Mouse (Mus musculus) midbrain, embryonic 16.5 days (tissue): ENCODE results near the gene Trir. TPM values are rescaled to one million over a fixed set of nuclear protein-coding genes. Genes with fewer than 3 reads are reported as not detected.

Experiments used
- ATAC-seq: fragments of 200-750 bp; cut with Nextera tagmentation; 2 replicates; pipeline ENCODE4 v1.8.0; 2017; ENCODE audit warnings: moderate TSS enrichment
- H3K27ac ChIP-seq: fragments of 300-500 bp; sonication (generic); 2 replicates; pipeline ENCODE4 v1.5.1; 2014; ENCODE audit warnings: mild to moderate bottlenecking, low read length, mixed read lengths
- H3K27me3 ChIP-seq: fragments of 300-500 bp; sonication (generic); 2 replicates; pipeline ENCODE4 v1.6.1; 2014; ENCODE audit warnings: low read depth, low read length, mixed read lengths; ENCODE audit not compliant: control insufficient read depth, insufficient read depth
- H3K36me3 ChIP-seq: fragments of 300-500 bp; sonication (generic); 2 replicates; pipeline ENCODE4 v1.6.1; 2014; ENCODE audit warnings: mild to moderate bottlenecking, low read length, moderate library complexity, mixed read lengths; ENCODE audit not compliant: control insufficient read depth, insufficient read depth
- H3K4me1 ChIP-seq: fragments of 300-500 bp; sonication (generic); 2 replicates; pipeline ENCODE4 v1.6.1; 2014; ENCODE audit warnings: mild to moderate bottlenecking, low read length, mixed read lengths; ENCODE audit not compliant: control insufficient read depth, insufficient read depth
- H3K4me2 ChIP-seq: fragments of 300-500 bp; sonication (generic); 2 replicates; pipeline ENCODE4 v1.6.1; 2014; ENCODE audit warnings: mild to moderate bottlenecking, low read length, mixed read lengths
- H3K4me3 ChIP-seq: fragments of 300-500 bp; sonication (generic); 2 replicates; pipeline ENCODE4 v1.5.1; 2014; ENCODE audit warnings: low read depth, mild to moderate bottlenecking, low read length, moderate library complexity, mixed read lengths
- H3K9ac ChIP-seq: fragments of 300-500 bp; sonication (generic); 2 replicates; pipeline ENCODE4 v1.6.1; 2014; ENCODE audit warnings: low read depth, low read length, mixed read lengths
- H3K9me3 ChIP-seq: fragments of 300-500 bp; sonication (generic); replicated peaks from 2 replicates; pipeline ENCODE4 v1.6.1; 2014; ENCODE audit warnings: mild to moderate bottlenecking, low read length, mixed read lengths; ENCODE audit not compliant: control insufficient read depth, poor library complexity, severe bottlenecking
- WGBS: fragments of 180-500 bp; shearing (Covaris S2); extraction: QIAGEN DNeasy Blood & Tissue Kit; methylation state at CpG from one replicate; pipeline ENCODE4 v1.1.7; 2014; 5-methylcytosine and 5-hydroxymethylcytosine counted together
- polyA plus RNA-seq: library from polyadenylated mRNA; unstranded; fragments of >200 nt; fragmentation: Nextera tagmentation; extraction: Ambion mirVana; gene quantifications from 2 replicates; pipeline ENCODE4 v1.2.1, GENCODE M21; 2015

The Trir gene
- 114 and 120 TPM in 2 replicates for polyA plus RNA-seq

DNA sequence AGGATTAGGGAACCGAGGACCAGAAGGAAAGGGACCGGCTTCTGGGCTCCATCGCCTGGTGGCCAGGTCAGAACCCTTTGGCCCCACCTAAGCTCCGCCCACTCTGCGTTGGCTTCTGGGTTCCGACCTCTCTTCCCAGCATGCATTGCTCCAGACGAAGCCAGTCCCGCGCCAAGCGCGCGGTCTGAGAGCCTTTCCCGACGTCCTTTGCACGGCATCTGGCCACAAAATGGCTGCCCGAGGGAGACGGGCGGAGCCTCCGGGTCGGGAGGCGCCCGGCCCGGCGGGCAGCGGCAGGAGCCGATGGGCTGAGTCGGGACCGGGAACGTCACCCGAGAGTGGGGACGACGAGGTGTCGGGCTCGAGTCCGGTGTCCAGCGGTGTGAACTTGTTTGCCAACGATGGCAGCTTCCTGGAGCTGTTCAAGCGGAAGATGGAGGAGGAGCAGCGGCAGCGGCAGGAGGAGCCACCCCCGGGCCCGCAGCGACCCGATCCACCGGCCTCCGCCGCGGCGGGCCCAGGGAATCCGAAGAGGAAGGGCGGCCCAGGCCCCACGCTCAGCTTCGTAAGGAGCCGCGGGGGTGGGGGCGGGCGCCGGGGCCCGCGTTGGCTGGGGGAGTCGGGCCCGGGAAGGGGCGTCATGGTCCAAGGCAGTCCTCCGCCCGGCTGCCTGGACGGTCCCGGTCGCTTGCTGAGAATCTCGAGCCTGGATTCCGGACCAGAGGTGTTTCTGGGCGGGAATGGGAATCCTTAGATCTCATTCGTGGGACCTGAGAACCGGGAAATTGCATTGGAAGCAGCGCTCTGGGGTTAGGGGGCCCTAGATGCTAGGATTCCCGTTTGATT lies at the start of gene Trir:
Gene Trir (plus strand): TSS at position 154 of the 846 bp plus-strand sequence.
- Histone ChIP-seq H3K4me3 (peak within 1 kb of the TSS; percentile 95), H3K27me3 (no peaks in the 10 kb centered on the region), H3K9ac (peak within 1 kb of the TSS; percentile 99), H3K36me3 (peaks cover 13% of the 10 kb centered on the region), H3K9me3 (no peaks in the 10 kb centered on the region), H3K4me1 (peaks cover 34% of the 10 kb centered on the region), H3K4me2 (peak within 1 kb of the TSS; percentile 75), H3K27ac (peak within 1 kb of the TSS; percentile 92)
- WGBS: under 1% methylated on average over 61 of the region's 75 CpGs
- peak; percentile 71 for ATAC-seq

DNA sequence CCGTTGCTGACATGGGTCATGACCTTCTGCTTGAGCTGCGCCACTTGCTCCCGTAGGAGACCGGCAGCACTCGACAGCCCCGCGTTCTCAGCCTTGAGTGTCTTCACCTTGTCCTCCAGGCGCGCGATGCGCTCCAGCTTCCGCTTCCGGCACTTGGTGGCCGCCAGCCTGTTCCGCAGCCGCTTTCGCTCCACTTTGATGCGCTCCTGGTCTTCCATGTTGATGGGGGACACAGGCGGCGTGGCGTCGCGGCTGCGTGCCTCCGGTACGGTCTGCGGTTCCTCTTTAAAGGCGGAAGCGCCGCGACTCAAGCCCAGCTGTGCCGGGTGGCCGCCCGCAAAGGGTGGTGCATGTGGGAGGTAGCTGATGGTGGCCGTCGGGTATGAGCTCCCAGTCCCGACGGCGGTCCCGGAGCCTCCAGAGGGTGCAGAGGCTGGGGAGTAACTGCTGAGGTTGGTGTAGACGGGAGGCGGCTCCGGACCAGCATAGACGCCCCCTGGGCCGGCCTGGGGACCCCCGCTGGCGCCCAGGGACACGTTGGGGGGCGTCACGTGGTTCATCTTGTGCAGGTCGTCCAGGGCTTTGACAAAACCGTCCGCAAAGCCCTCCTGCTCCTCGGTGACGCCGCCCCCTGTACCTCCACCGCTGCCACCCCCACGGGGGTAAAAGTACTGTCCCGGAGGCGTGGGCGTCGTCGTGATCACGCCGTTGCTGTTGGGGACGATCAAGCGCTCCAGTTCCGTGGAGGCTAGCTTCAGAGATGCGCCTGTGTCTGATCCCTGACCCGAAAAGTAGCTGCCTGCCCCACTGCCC lies 49.0 kb upstream of the Trir start:
- Histone ChIP-seq H3K4me1 (peaks cover 58% of the 10 kb centered on the region), H3K9ac (peak overlapping the region; percentile 69), H3K27me3 (0 out of 2 replicates have a peak, but pooled peaks cover 3% of the 10 kb centered on the region), H3K4me2 (peak overlapping the region; percentile 100), H3K36me3 (peaks cover 7% of the 10 kb centered on the region), H3K4me3 (peak overlapping the region; percentile 59), H3K27ac (no peak overlapping the region), H3K9me3 (no peaks in the 10 kb centered on the region)
- under 1% methylated on average over 69 of the region's 70 CpGs for WGBS
- no peak for ATAC-seq

DNA sequence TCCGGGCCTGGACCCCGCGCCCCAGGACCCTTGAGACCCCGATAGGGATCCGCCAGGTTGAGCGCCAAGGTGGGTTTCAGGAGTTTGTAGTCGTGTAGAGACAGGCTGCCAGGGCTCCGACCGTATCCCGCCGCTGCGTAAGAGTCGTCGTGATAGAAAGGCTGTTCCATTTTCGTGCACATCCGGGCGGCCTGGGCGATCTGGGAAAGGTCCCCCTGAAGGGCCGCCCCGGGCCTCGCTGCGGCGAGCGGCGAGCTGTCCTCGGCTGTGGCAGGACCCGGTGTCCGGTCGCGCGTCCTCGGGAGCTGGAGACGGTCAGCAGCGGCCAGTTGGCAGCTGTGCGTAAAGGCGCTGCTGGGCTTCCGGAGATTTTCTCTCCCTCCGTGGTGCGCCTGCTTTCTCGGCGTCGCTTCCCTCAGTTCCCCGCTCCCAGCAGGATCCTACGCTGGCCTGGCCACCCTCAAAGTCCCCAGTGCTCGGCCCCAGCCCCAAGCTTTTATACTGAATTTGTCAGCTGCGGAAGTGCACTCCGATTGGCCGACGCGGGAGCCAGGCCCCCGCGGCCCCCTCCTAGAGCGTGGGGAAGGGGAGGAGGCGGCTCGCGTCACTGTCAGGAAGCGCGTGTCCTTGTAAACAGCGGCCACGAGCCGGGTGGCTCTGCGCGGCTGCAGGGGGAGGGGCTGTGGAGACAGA lies 48.2 kb upstream of the Trir start, which contains the start of gene Junb:
Gene Junb (minus strand): TSS at position 471 of the 693 bp plus-strand sequence.
- peak; percentile 53 for ATAC-seq

DNA sequence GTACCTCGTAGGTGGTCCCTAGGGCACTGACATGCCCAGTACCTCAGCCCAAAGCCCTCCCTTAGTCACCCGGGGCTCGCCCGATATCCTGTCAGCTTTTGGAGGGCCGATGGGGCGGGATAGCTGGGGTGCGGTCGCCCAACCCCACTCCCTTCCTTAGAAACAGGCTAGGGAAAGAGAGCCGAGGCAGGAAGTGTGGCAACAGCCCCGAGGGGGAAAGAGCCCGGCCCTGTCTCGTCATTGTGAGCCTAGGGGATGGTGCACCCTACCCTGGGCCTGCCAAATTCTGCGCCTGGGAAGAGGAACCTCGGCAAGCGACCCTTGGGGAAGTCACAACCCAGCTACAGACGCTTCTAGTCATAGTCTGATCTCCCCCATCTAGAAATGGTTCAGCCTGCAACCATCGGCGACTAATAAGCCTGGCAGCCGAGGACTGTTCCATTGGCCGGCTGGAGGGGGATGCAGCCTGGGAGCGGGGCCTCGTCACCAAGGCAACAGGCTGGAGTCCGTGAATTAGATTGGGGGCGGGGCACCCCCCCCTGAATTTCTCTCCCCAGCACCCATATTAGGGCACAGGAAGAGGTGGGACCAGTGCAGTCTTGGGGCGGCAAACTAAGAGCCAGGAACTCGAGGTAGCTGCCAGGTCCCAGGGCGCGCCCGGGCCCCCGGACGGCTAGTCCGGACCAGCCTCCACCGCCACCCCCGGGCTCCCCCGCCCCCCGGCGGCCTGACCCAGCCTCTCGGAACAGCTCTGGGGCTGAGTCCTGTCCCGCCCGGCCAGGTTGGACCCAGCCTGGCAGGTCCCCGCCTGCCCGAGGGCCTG lies 46.8 kb upstream of the Trir start:
- Histone ChIP-seq H3K27me3 (0 out of 2 replicates have a peak, but pooled peaks cover 3% of the 10 kb centered on the region), H3K4me2 (peak overlapping the region; percentile 100), H3K36me3 (0 out of 2 replicates have a peak, but pooled peaks cover under 1% of the 10 kb centered on the region), H3K9me3 (no peaks in the 10 kb centered on the region), H3K27ac (0 out of 2 replicates have a peak overlapping the region, but pooled peaks have one; percentile 9), H3K4me3 (peak overlapping the region; percentile 36), H3K4me1 (peaks cover 61% of the 10 kb centered on the region), H3K9ac (peak overlapping the region; percentile 62)
- WGBS: 1% methylated on average over 39 of the region's 42 CpGs
- ATAC-seq: peak; percentile 31

More for the DNA sequence above, 48.2 kb upstream of the Trir start, which contains the start of gene Junb:
- H3K4me2 ChIP-seq: peak within 1 kb of the TSS; percentile 100
- H3K4me1 ChIP-seq: peaks cover 58% of the 10 kb centered on the region
- H3K9ac ChIP-seq: peak within 1 kb of the TSS; percentile 69
- H3K27me3 ChIP-seq: 0 out of 2 replicates have a peak, but pooled peaks cover 3% of the 10 kb centered on the region
- 0 out of 2 replicates have a peak within 1 kb of the TSS, but pooled peaks have one; percentile 28 for H3K27ac ChIP-seq
- peak within 1 kb of the TSS; percentile 59 for H3K4me3 ChIP-seq
- peaks cover 7% of the 10 kb centered on the region for H3K36me3 ChIP-seq
- no peaks in the 10 kb centered on the region for H3K9me3 ChIP-seq
- under 1% methylated on average over 62 of the region's 63 CpGs for WGBS

DNA sequence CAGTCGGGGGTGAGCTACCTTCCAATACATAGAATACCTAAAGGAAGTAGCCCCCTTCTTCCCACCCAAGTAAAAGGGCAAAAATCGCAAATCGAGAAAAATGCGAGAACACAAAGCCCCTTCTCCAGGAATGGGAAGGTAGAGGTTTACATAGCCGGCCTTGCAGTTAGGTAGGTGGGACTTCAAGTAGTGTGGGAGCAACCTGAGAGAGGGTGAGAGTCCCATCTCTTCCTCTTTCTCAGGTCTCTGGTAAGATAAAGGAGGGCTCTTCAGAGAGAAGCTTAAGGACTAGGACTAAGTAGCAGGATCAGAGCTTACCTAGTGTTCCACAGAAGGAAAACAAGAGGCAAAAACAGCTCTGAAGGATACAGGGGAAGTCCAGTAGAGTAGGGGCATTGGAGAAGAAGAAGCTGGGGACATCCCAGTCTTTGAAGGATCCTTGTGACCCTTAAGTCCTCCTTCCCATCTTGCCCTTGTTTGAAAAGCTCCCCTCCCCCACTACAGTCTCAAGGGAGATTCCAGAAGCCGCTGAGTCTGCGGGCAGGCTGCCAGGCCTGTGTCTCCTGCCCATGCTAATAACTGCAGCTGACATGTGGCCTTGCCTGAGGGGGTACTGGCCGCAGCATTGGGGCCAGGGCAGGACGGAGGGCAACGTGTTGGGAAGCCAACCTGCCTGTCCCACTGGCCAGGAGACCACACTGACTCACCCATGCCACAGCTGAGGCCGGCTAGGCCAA lies 45.8 kb upstream of the Trir start:
- Histone ChIP-seq H3K36me3 (no peaks in the 10 kb centered on the region), H3K4me1 (peaks cover 62% of the 10 kb centered on the region), H3K27me3 (0 out of 2 replicates have a peak, but pooled peaks cover 3% of the 10 kb centered on the region), H3K9me3 (no peaks in the 10 kb centered on the region), H3K27ac (no peak overlapping the region), H3K4me3 (no peak overlapping the region; the same call in 1 of the 2 replicates), H3K4me2 (peak overlapping the region; percentile 100), H3K9ac (no peak overlapping the region)
- ATAC-seq: no peak
- 34% methylated on average over 11 of the region's 11 CpGs for WGBS

DNA sequence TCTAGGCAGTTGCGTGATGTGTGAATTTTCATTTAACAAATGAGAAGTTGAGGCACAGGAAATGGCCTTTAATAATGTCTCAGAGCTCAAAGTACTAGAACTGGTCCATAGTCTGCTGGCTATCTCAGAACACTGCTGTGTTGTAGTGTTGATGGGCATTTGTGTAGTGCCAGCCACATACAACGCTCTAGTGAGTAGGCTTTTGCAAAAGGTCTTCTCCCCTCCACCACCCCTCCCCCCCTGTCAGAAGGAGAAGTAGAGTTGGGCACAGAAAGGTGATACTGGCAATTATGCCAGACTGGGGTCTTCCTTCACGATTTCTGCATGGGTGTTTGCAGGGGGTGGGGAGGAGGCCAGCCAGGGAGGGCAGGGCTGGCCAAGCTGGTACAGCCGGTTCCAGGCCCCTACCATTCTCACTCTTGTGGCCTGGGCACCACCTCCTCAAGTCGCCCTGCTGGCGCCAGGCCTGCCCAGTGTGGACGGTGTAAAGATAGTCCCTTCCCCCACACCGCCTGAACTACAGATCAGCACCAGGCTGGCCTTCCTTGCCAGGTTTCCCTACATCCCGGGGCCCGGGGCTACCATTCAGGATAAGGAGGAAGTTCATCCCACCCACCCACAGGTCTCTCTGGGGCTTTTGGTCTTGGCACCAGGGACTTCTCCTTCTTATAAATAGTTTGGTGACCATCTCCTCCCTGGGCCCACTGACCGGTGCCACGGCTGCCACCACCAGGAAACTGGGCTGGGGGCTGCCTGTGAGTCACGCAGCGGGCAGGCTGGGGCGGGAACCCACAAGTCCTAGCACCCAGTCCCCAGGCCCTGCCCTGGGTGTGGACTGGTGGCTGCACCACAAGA lies 44.8 kb upstream of the Trir start:
- H3K36me3 ChIP-seq: no peaks in the 10 kb centered on the region
- no peaks in the 10 kb centered on the region for H3K9me3 ChIP-seq
- no peak for ATAC-seq
- 84% methylated on average over 13 of the region's 15 CpGs for WGBS
- no peak overlapping the region for H3K4me2 ChIP-seq
- H3K4me1 ChIP-seq: peaks cover 56% of the 10 kb centered on the region
- no peak overlapping the region for H3K9ac ChIP-seq
- no peak overlapping the region for H3K4me3 ChIP-seq
- 0 out of 2 replicates have a peak, but pooled peaks cover 3% of the 10 kb centered on the region for H3K27me3 ChIP-seq
- H3K27ac ChIP-seq: no peak overlapping the region

DNA sequence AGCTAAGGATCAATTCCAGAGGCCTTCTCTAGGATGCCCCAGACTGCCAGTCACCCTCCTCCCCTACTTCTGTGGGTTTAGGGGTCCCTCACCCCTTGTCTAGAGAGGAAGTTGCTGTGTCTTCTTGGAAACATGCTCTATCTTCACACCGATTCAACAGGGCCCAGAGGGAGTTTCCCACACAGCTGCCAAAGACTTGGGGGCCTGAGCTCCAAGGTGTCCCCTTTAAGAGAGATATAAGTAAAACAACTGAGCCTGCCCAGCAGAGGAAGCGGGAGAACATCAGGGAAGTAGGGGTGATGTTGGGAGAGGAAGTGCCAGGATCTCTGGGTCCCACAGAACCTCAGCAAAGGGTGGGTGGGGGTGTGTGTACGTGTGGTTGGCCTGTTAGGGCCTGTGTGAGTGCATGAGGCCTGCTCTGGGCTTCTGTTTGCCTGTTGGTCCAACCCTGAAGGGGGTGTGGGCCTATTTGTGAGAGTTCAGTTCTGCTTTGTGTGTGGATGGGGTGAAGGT lies 44.1 kb upstream of the Trir start:
- Histone ChIP-seq H3K9me3 (no peaks in the 10 kb centered on the region), H3K9ac (no peak overlapping the region), H3K4me3 (no peak overlapping the region), H3K27ac (no peak overlapping the region), H3K4me1 (peaks cover 50% of the 10 kb centered on the region), H3K27me3 (peaks cover 5% of the 10 kb centered on the region; the same call in 1 of the 2 replicates), H3K36me3 (no peaks in the 10 kb centered on the region), H3K4me2 (no peak overlapping the region)
- WGBS: 70% methylated on average over 3 of the region's 3 CpGs
- no peak for ATAC-seq
